Mouse (Mus musculus) liver, embryonic 14.5 days (tissue): ENCODE measurements around the gene Fbxo46.
"Not testable (repeated sequence)": the region's sequence is repeated elsewhere in the genome, so short reads cannot be mapped to it uniquely, and the experiment has no call there.

Experiments used
- CTCF ChIP-seq: IDR thresholded peaks from 2 replicates; pipeline ENCODE4 v1.5.1; 2016; ENCODE audit warnings: antibody characterized with exemption, low read depth, control low read depth
- EP300 ChIP-seq: IDR thresholded peaks from 2 replicates; pipeline ENCODE4 v1.6.1; 2016; ENCODE audit warnings: antibody characterized with exemption, low read depth

DNA sequence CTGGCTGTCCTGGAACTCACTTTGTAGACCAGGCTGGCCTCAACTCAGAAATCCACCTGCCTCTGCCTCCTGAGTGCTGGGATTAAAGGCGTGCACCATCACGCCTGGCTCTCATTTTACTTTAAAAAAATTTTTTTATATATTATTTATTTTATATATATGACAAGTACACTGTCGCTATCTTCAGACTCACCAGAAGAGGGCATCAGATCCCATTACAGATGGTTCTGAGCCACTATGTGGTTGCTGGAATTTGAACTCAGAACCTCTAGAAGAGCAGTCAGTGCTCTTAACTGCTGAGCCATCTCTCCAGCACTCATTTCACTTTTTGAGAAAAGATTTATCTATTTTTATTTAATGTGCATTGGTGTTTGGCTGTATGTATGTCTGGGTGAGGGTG, 48.6 kb upstream of the Fbxo46 start:
- TF ChIP-seq EP300 = not testable (repeated sequence)
- TF ChIP-seq CTCF = peak; percentile 42; the same call in 1 of the 2 replicates
